Mouse (Mus musculus) forebrain, embryonic 16.5 days (tissue): ENCODE measurements at regions not wholly inside any gene's neighbourhood (a gene's known extent, or its start where the extent isn't known, plus 50 kb on each side); places are given as distances from the start of the nearest gene placed in this dataset.
A peak's percentile ranks its signal among the peaks of the same experiment; 100 is the strongest.

ENCODE experiments used
- ATAC-seq: fragments of 200-750 bp; cut with Nextera tagmentation; 2 replicates; pipeline ENCODE4 v1.8.0; 2017; ENCODE audit warnings: mild to moderate bottlenecking, moderate library complexity
- H3K27ac ChIP-seq: fragments of 300-500 bp; sonication (generic); 2 replicates; pipeline ENCODE4 v1.5.1; 2014; ENCODE audit warnings: low read length, control low read depth
- H3K27me3 ChIP-seq: fragments of 300-500 bp; sonication (generic); replicated peaks from 2 replicates; pipeline ENCODE4 v1.6.1; 2014; ENCODE audit warnings: low read length; ENCODE audit not compliant: control insufficient read depth, insufficient read depth
- H3K36me3 ChIP-seq: fragments of 300-500 bp; sonication (generic); 2 replicates; pipeline ENCODE4 v1.6.1; 2014; ENCODE audit not compliant: control insufficient read depth, insufficient read depth
- H3K4me1 ChIP-seq: fragments of 300-500 bp; sonication (generic); replicated peaks from 2 replicates; pipeline ENCODE4 v1.6.1; 2014; ENCODE audit warnings: low read length; ENCODE audit not compliant: control insufficient read depth, insufficient read depth
- H3K4me2 ChIP-seq: fragments of 300-500 bp; sonication (generic); 2 replicates; pipeline ENCODE4 v1.6.1; 2014; ENCODE audit warnings: mild to moderate bottlenecking, low read length, control low read depth
- H3K4me3 ChIP-seq: fragments of 300-500 bp; sonication (generic); replicated peaks from 2 replicates; pipeline ENCODE4 v1.5.1; 2014; ENCODE audit warnings: mild to moderate bottlenecking, low read length, control low read depth
- H3K9ac ChIP-seq: fragments of 300-500 bp; sonication (generic); replicated peaks from 2 replicates; pipeline ENCODE4 v1.6.1; 2014; ENCODE audit warnings: low read depth, low read length, control low read depth
- H3K9me3 ChIP-seq: fragments of 300-500 bp; sonication (generic); 2 replicates; pipeline ENCODE4 v1.6.1; 2016; ENCODE audit warnings: low read length; ENCODE audit not compliant: control insufficient read depth
- WGBS: fragments of 180-500 bp; shearing (Covaris S2); extraction: QIAGEN DNeasy Blood & Tissue Kit; methylation state at CpG from one replicate; pipeline ENCODE4 v1.1.7; 2014; 5-methylcytosine and 5-hydroxymethylcytosine counted together

- no peak overlapping the region for H3K4me3 ChIP-seq
- WGBS = 29% methylated on average over 8 of the region's 8 CpGs
- peaks cover 11% of the 10 kb centered on the region for H3K4me1 ChIP-seq
- H3K27ac ChIP-seq = peak overlapping the region; percentile 55
- H3K9ac ChIP-seq = no peak overlapping the region
- H3K36me3 ChIP-seq = no peaks in the 10 kb centered on the region
- H3K9me3 ChIP-seq = no peaks in the 10 kb centered on the region
- H3K27me3 ChIP-seq = no peaks in the 10 kb centered on the region
- H3K4me2 ChIP-seq = no peak overlapping the region
- peak; percentile 94 for ATAC-seq
Observed at GRCm38 (mm10) chr1:57497489-57498037, 90.7 kb upstream of the Tyw5 start.

- Histone ChIP-seq H3K4me2 (no peak overlapping the region), H3K9me3 (no peaks in the 10 kb centered on the region), H3K9ac (no peak overlapping the region), H3K4me3 (no peak overlapping the region), H3K27ac (no peak overlapping the region), H3K27me3 (no peaks in the 10 kb centered on the region), H3K4me1 (no peaks in the 10 kb centered on the region), H3K36me3 (no peaks in the 10 kb centered on the region)
- 62% methylated on average over 9 of the region's 9 CpGs for WGBS
- peak; percentile 96 for ATAC-seq
Observed at GRCm38 (mm10) chr1:57510359-57511120, 103.6 kb upstream of the Tyw5 start.

GRCm38 (mm10) chr1:57511902-57512301 lies 105.0 kb upstream of the Tyw5 start:
- no peak for ATAC-seq
- Histone ChIP-seq H3K36me3 (no peaks in the 10 kb centered on the region), H3K9ac (no peak overlapping the region), H3K27ac (no peak overlapping the region), H3K4me2 (no peak overlapping the region), H3K9me3 (no peaks in the 10 kb centered on the region), H3K4me3 (no peak overlapping the region), H3K4me1 (no peaks in the 10 kb centered on the region), H3K27me3 (no peaks in the 10 kb centered on the region)
- WGBS = 96% methylated on average over 2 of the region's 2 CpGs

- Histone ChIP-seq H3K27me3 (no peaks in the 10 kb centered on the region), H3K4me2 (no peak overlapping the region), H3K4me1 (no peaks in the 10 kb centered on the region), H3K36me3 (no peaks in the 10 kb centered on the region), H3K9me3 (no peaks in the 10 kb centered on the region), H3K27ac (no peak overlapping the region), H3K9ac (no peak overlapping the region), H3K4me3 (no peak overlapping the region)
- 73% methylated on average over 3 of the region's 3 CpGs for whole genome bisulfite sequencing
- ATAC-seq = no peak
Observed at GRCm38 (mm10) chr1:57512516-57512915, 105.6 kb upstream of the Tyw5 start.

GRCm38 (mm10) chr1:57525965-57526364 lies 119.1 kb upstream of the Tyw5 start:
- no peaks in the 10 kb centered on the region for H3K27me3 ChIP-seq
- no peaks in the 10 kb centered on the region; the same call in 1 of the 2 replicates for H3K4me1 ChIP-seq
- no peak overlapping the region for H3K4me2 ChIP-seq
- H3K9ac ChIP-seq = no peak overlapping the region
- no peak overlapping the region for H3K4me3 ChIP-seq
- 88% methylated on average over 4 of the region's 4 CpGs for WGBS
- H3K36me3 ChIP-seq = no peaks in the 10 kb centered on the region
- no peaks in the 10 kb centered on the region for H3K9me3 ChIP-seq
- ATAC-seq = no peak
- no peak overlapping the region for H3K27ac ChIP-seq

GRCm38 (mm10) chr1:57528703-57529102 lies 121.8 kb upstream of the Tyw5 start:
- Histone ChIP-seq H3K4me1 (no peaks in the 10 kb centered on the region; the same call in 1 of the 2 replicates), H3K27ac (no peak overlapping the region), H3K9ac (no peak overlapping the region), H3K27me3 (no peaks in the 10 kb centered on the region), H3K9me3 (no peaks in the 10 kb centered on the region), H3K4me3 (no peak overlapping the region), H3K36me3 (no peaks in the 10 kb centered on the region), H3K4me2 (no peak overlapping the region)
- 1% methylated on average over 3 of the region's 3 CpGs for WGBS
- ATAC-seq = 0 out of 2 replicates have a peak, but pooled peaks have one; percentile 15

GRCm38 (mm10) chr1:57529320-57529719 lies 122.4 kb upstream of the Tyw5 start:
- Histone ChIP-seq H3K4me2 (no peak overlapping the region), H3K36me3 (no peaks in the 10 kb centered on the region), H3K27me3 (no peaks in the 10 kb centered on the region), H3K4me3 (no peak overlapping the region), H3K4me1 (no peaks in the 10 kb centered on the region; the same call in 1 of the 2 replicates), H3K9ac (no peak overlapping the region), H3K27ac (no peak overlapping the region), H3K9me3 (no peaks in the 10 kb centered on the region)
- peak; percentile 92 for ATAC-seq
- WGBS = 56% methylated on average over 2 of the region's 2 CpGs

- Histone ChIP-seq H3K4me1 (no peaks in the 10 kb centered on the region), H3K4me2 (no peak overlapping the region), H3K9ac (no peak overlapping the region), H3K27ac (no peak overlapping the region), H3K4me3 (no peak overlapping the region), H3K9me3 (no peaks in the 10 kb centered on the region), H3K27me3 (no peaks in the 10 kb centered on the region), H3K36me3 (no peaks in the 10 kb centered on the region)
- 65% methylated on average over 5 of the region's 5 CpGs for WGBS
- ATAC-seq = no peak
Observed at GRCm38 (mm10) chr1:57537369-57537768, 130.5 kb upstream of the Tyw5 start.

GRCm38 (mm10) chr1:57544684-57545083 lies 137.8 kb upstream of the Tyw5 start:
- Histone ChIP-seq H3K4me3 (no peak overlapping the region), H3K27ac (no peak overlapping the region), H3K36me3 (no peaks in the 10 kb centered on the region), H3K9ac (no peak overlapping the region), H3K4me2 (no peak overlapping the region), H3K27me3 (no peaks in the 10 kb centered on the region), H3K9me3 (no peaks in the 10 kb centered on the region), H3K4me1 (peaks cover 4% of the 10 kb centered on the region; the same call in 1 of the 2 replicates)
- no peak for ATAC-seq
- WGBS = 85% methylated on average over 3 of the region's 3 CpGs
